Mouse (Mus musculus) telencephalon, adult 2 months (tissue): ENCODE data around the gene Sympk.

ENCODE experiments used
- DNase-seq: peaks from one replicate; pipeline ENCODE4 v3.0.0-alpha.2; 2011; ENCODE audit warnings: low read depth, low spot score

Gene Sympk

GRCm38 (mm10) chr7:19024096-19024506 lies at the start of gene Sympk:
Gene Sympk, plus strand, starts transcription at chr7:19024377.
- peak; percentile 90 for DNase-seq

- DNase-seq, result no peak
These were observed 45.8 kb upstream of the Sympk start for GRCm38 (mm10) chr7:18978381-18978780.

GRCm38 (mm10) chr7:18986503-18986902 lies 37.7 kb upstream of the Sympk start:
- DNase-seq, result no peak

- DNase-seq, result no peak
These were observed 37.1 kb upstream of the Sympk start, which contains the start of gene Nanos2 for GRCm38 (mm10) chr7:18987100-18987499. Gene Nanos2, plus strand, starts transcription at chr7:18987400.

GRCm38 (mm10) chr7:18987747-18988146 lies 36.4 kb upstream of the Sympk start:
- DNase-seq, result no peak

- DNase-seq, result no peak
These were observed 35.4 kb upstream of the Sympk start for GRCm38 (mm10) chr7:18988780-18989179.

GRCm38 (mm10) chr7:18989995-18990394 lies 34.2 kb upstream of the Sympk start:
- no peak for DNase-seq

- DNase-seq, result peak; percentile 100
These were observed 33.4 kb upstream of the Sympk start, which contains the start of gene Mypop for GRCm38 (mm10) chr7:18990601-18991295. Gene Mypop, plus strand, starts transcription at chr7:18991245.

- DNase-seq, result no peak
These were observed 32.4 kb upstream of the Sympk start for GRCm38 (mm10) chr7:18991660-18992293.

GRCm38 (mm10) chr7:18992294-18992675 lies 31.9 kb upstream of the Sympk start:
- no peak for DNase-seq

GRCm38 (mm10) chr7:18993036-18993435 lies 31.1 kb upstream of the Sympk start:
- no peak for DNase-seq

GRCm38 (mm10) chr7:18998835-18999234 lies 25.3 kb upstream of the Sympk start:
- DNase-seq, result no peak

GRCm38 (mm10) chr7:19000421-19000820 lies 23.8 kb upstream of the Sympk start:
- no peak for DNase-seq

GRCm38 (mm10) chr7:19001066-19001806 lies 22.9 kb upstream of the Sympk start:
- no peak for DNase-seq

- no peak for DNase-seq
These were observed 22.4 kb upstream of the Sympk start for GRCm38 (mm10) chr7:19001807-19002085.

- no peak for DNase-seq
These were observed 22.1 kb upstream of the Sympk start for GRCm38 (mm10) chr7:19002115-19002514.

- peak; percentile 92 for DNase-seq
These were observed 21.2 kb upstream of the Sympk start for GRCm38 (mm10) chr7:19002848-19003498.

GRCm38 (mm10) chr7:19003902-19004630 lies 20.1 kb upstream of the Sympk start, which contains the start of gene Irf2bp1:
Gene Irf2bp1, plus strand, starts transcription at chr7:19004044.
- peak; percentile 91 for DNase-seq

GRCm38 (mm10) chr7:19004631-19005079 lies 19.5 kb upstream of the Sympk start:
- DNase-seq, result no peak

GRCm38 (mm10) chr7:19005417-19006121 lies 18.6 kb upstream of the Sympk start:
- DNase-seq, result no peak

- DNase-seq, result peak; percentile 76
These were observed 17.7 kb upstream of the Sympk start for GRCm38 (mm10) chr7:19006476-19006875.
